Mouse (Mus musculus): ENCODE results near the gene Cd86.

GRCm38 (mm10) chr16:36697331-36697730 is 31.4 kb upstream of the Cd86 start:
- TF ChIP-seq CTCF (IDR thresholded peaks at IDR 0.05; ENCODE audit: low read depth, low read length) (no peak), POLR2AphosphoS5 (IDR thresholded peaks at IDR 0.05; ENCODE audit: insufficient replicate concordance, low read depth, low read length) (no peak)
